Mouse (Mus musculus): ENCODE results near the gene Dph2.

DNA sequence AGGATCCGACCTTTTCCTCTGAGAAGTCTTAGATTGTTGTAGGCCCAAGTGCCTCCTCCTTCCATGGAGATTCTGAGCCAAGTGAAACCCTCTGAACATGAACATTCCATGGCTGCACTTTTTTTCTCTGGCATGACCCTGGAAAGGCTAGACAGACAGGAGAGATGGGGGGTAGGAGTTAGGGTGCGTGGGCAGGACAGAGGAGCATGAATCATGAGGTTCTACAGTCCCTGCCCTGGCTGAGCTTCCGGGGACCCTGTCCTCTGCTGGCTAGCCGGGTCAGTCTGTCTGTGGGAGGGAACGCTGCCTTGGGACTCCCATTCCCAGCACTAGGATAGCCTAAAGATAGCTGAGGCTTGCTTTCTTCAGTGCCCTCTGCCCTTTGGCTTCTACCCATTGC, 47.4 kb downstream of the Dph2 start:
- TF ChIP-seq CTCF (IDR thresholded peaks at IDR 0.05; ENCODE audit: extremely low read depth, insufficient read length, insufficient replicate concordance, low read depth, low read length) (no peak), POLR2A (IDR thresholded peaks at IDR 0.05; ENCODE audit: low read depth, low read length) (no peak)

Data from small intestine, adult 2 months (tissue).